Mouse (Mus musculus) G1E-ER4 (cell line): ENCODE measurements around the gene Nfe2. TPM values are rescaled to one million over a fixed set of nuclear protein-coding genes. Genes with fewer than 3 reads are reported as not detected.

ENCODE experiments used
- GATA1 ChIP-seq: IDR thresholded peaks from one replicate; pipeline ENCODE4 v1.8.0; 2012; ENCODE audit warnings: low read length, inconsistent platforms
- polyA plus RNA-seq: library from polyadenylated mRNA; stranded (reverse); fragments of >175 nt; gene quantifications from 2 replicates; pipeline ENCODE4 v1.2.3, GENCODE M21; 2012

Nfe2 gene
- polyA plus RNA-seq, 1 experiment, result 163 TPM

DNA sequence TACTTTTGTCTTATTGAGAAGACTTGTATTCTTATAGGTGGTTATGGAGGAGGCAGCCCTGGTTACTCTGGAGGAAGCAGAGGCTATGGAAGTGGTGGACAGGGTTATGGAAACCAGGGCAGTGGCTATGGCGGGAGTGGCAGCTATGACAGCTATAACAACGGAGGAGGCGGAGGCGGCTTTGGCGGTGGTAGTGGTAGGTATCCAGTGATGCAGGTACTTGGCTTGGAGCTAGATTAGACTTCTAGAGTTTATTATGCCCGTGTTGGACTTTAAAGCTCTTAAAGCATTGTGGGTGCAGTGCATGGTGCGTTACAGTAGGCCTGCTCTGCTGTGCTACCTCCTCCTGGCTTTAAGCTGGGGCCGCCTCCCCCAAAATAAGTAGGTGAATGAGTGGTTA, 15.3 kb downstream of the Nfe2 start:
- TF ChIP-seq GATA1, result no peak

DNA sequence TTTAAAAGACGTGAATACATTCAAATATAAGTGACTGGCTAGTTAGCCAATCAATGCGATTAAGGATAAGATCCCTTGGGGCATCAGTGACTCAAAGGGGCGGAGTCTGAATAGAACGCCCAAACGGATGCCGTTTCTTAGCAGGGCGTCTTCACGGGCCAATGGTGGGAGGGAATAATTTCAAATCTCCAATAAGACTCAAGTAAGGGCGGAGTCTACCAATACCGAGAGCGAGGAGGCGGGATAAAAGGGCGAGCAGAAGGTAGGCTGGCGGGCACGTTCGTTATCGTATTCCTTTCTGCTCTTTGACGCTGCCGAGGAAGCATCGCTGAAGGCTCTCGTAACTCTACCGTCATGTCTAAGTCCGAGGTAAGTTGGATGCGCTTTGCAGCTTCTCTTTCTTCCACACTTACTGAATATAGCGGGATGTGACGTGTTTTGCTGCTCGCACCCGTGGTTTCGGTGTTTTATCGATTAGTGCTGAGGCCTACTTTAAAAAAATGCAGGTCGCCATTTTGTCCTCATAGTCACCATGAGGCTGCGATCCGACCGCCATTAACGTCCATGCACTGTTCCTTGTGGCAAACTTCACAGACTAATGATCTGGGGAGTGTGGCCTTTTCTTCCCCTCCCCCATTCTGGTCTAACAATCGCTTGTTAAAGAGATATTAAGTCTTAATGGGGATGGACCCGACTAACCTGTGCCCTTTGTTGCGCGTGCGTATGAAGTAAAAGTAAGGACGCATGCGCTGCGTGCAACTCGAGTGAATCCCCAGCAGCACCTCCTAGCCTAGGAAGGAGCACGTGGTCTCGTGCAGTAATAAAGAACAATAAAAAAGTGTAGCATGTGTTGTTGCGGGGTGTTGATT, 17.8 kb downstream of the Nfe2 start, which contains the start of gene Hnrnpa1:
TSS of gene Hnrnpa1 (plus strand) at position 273 of the 869 bp plus-strand sequence.
- TF ChIP-seq GATA1, result no peak

DNA sequence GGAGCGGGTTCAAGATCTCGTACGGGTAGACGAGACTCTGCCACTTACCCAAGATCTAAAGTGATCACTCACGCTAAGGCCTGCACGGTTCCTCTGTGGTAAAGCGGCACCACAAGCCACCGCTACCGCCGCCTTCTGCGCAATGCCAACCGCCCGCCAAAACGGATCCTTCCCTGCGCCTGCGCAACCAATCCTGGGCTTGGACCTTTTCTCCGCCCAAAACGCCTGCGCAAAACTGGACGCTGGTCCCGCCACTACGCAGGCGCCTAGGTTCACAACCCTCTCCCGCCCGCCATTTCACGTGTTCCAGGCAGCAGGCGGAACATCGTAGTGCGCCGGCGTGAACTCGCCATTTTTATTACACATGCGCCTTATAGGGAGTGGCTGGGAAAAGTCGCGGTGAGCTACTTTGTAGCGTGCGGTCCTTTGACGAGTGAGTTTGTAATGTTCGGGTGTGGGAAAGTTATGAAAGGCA, 18.5 kb downstream of the Nfe2 start, which contains the start of gene Cbx5:
TSS of gene Cbx5 (minus strand) at position 132 of the 475 bp plus-strand sequence.
- TF ChIP-seq GATA1, result no peak

DNA sequence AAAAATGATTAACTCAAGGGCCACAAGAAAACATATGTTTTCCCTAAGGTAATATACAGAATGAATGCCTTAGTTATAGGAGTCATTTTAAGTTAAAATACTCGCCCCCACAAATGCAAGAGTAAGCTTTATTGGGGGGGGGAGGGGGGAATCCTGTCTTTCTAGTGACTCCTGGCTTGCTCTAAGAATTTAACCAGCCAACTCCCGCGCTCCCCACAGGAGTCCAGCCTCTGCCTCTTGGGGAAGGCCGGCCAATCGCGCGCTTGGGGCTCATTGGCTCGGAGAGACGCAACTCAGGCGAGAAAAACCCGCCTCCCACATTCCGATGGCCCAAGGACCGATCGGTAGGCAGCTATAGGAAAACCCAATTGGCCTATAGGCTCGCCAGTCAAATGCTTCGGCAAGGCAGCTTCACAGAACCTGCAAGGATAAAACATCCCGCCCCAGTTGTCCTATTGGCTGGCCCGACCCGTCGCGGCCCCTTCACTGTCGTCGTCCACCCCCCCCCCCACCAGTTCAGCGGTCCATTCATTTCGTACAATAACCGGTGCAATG, 19.0 kb downstream of the Nfe2 start:
- no peak for TF ChIP-seq GATA1

DNA sequence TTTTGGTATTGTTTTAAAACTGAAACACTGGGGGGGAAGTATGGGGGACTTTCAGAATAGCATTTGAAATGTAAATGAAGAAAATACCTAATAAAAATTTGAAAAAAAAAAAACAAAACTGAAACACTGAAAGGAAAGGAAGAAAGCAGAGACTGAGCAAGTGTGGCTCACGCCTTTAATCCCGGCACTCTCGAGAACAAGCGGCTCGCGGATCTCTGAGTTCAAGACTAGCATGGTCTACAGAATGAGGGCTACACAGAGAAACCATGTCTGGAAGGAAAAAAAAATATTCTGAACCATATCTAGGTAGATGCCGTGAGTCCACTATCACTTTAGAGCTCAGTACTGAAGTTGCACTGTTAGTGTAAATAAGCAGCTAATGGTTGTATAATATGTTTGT, 20.9 kb downstream of the Nfe2 start:
- no peak for TF ChIP-seq GATA1

DNA sequence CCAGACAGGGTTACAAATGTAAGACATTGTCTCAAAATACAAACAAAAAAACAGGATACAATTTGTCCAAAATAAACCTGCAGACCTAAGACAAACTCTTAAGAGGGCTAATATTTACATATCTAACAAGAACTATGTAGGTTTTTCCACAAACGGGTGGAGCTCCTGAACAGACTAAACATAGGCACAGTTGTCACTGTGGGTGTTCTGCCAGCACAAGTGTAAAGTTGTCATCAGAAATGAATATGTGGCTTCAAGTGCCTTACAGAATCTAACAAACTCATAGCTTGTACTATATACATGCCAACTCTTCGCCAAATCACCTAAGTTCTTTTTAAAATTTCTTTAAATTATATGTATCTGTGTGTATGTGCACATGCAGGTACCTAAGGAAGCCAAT, 25.1 kb downstream of the Nfe2 start:
- TF ChIP-seq GATA1, result no peak

DNA sequence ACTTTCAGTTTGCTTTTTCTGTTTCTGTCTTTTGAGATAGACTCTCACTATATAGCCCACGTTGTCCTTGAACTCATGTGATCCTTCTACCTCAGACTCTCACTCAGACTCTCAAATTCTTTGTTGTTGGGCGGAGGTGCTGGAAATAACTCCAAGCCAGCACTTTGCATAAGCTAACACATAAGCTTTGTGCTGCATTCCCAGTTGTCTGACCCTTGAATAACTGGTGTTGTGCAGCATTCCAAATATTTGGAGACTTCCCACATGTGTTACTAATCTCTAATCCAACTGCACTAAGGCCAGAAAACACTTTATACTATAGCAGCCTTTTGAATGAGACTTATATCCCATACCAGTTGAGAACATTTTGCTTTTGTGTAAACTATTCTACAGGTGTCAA, 29.3 kb downstream of the Nfe2 start:
- TF ChIP-seq GATA1, result no peak

DNA sequence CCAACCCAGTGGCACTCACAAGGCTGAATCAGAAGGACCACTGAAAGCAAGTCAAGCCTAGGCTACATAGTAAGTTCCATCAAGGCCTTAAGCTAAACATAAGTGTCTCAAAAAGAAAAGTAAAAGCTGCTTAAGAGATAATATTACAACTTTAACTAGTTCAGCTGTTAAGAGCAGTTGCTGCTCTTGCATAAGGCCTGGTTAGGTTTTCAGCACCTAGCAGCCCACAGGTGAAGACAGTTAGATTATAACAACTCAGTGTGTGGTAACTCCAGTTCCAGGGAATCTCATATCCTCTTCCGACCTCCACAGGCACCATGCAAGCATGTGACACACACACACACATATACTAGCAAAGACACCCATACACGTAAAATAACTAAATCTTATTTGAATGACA, 30.6 kb downstream of the Nfe2 start:
- no peak for TF ChIP-seq GATA1

DNA sequence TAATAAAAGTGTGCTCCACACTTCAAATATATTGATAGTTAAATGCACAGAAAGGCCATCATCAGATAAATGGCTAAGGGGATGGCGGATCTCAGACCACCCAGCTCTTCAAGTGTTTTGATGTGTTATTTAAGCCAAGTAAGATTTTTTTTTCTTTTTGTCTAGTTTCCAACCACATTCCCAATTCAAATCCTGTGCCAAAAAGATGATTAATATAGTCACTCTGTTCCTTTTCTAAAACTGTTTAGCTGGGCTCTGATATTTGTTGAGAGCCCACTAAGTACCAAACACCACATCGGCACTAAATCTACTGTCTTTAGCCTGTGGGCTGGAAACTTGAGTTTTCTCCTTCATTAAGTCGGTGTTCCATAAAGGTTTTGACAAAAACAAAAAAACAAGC, 31.2 kb downstream of the Nfe2 start:
- TF ChIP-seq GATA1, result no peak

DNA sequence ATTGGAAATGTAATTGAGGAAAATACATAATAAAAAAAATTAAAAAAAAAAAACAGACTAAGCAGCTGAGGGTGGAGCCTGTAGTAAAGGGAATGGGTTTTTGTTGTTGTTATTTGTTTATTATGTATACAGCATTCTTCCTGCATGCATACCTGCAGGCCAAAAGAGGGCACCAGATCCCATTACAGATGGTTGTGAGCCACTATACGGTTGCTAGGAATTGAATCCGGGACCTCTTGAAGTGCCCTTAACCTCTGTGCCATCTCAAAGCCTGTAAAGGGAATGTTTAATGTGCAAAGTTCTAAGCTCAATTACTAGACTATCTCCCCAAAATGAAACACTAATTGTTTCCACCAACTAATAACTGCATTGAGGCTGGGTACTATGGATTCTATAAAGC, 34.0 kb downstream of the Nfe2 start:
- no peak for TF ChIP-seq GATA1

DNA sequence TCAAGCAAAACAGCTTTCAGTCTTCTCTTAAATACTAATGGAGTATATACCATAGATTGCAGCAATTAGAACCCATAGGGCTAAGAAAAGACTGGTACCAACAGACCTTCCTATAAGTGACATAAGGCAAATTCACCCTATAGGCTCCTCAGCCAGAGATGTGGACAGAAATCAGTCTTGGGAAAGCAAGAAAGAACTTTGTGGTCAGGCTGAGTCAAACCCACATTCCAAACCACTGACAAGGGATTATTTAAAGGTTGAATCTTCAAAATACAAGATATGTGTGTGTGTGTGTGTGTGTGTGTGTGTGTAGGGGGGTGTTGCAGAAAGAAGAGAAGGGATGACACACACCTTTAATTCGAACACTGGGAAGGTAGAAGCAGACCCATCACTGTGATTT, 36.8 kb downstream of the Nfe2 start:
- no peak for TF ChIP-seq GATA1

DNA sequence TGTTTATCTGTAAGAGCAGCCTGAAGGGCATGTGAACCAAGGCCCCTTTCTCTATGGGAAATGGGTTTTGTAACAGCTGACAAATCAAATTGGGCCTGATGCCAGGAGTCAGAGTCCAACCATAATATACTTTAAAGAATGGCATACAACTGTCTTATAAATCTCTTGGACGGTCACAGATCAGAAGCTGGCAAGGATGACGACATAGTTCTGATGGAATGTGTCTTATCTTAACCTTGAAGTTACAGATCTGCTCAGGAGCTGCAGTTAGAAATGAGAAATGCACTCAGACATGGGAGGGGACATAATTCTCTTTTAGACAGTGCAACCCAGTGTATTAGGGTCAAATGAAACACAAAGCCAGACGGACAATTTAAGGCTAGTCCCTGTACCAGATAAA, 37.4 kb downstream of the Nfe2 start:
- TF ChIP-seq GATA1, result no peak

DNA sequence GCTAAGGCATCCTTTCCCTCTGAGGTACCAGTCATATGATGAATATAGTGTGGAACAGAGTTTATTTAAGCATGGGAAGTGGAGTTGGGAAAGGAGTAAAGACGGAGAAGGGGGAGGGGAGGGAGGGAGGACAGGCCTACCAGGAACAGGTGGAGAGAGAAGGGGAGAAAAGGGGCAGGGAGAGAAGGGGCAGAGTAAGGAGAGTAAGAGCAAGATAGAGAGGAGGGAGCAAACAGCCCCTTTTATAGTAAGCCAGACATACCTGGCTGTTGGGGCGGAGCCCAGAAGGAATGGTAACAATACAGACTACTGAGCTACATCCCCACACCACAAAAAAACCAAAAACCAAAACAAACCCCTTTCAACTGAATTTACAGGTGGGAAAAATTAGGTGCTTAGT, 42.2 kb downstream of the Nfe2 start:
- TF ChIP-seq GATA1, result no peak

DNA sequence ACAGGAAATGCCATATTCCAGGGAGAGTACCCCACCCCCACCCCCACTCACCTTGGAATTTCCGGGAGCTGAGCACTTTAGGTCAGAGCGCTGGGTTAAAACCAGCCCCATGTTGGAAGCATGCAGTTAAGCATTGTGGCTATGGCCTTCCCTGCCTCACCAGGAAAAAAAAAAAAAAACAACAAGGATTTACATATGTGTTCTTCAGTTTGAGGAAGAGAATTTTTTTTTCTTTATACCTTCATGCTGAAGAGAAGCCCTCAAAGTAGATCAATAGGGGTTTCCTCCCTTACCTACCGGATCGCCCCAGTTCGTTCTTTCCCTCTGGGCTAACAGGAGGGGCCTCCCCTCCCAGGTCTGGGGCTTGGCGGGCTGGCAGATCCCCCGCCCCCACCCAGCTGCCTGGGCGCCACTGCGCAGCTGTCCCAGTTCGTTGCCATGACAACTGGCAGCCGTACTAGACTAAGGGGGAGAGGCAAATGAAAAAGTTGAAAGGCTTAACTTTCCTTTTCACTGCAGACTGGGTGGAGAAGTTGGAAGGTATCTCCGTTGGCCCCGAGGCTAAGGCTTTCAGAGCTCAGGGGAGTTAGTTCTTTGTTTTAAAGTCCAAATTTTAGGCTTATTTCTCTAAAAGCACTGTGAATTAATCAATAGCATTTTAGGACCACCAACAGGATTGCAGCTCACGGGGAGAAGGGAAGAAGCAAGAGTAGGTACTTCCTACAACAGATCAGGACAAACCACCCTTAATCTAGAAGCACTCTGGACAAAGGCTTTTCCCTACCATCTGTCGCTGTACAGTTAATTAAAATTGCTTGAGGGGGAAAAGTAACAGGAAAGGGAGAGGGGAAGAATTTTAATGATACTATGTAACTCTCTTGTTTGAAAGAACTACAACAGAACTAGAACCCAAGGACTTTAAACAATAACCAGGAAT, 43.0 kb downstream of the Nfe2 start:
- no peak for TF ChIP-seq GATA1

DNA sequence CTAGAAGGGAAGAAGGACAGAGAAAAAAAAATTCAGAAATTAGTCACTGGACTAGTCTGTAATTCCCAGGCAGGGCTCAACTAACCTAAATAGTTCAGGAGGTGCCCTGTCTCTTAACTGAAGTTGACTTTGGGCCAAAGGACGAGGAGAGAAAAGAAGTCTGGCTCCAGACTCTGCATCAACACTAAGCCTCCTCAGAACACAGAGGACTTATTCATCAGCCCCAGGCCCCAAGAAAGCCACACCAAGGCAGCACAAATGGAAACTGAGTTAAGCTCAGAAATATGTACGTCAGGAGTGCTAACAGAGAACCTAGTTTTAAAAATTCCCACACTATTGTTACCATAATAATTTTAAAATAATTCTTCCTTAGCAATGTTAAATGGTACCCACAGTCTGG, 44.1 kb downstream of the Nfe2 start:
- TF ChIP-seq GATA1, result no peak

DNA sequence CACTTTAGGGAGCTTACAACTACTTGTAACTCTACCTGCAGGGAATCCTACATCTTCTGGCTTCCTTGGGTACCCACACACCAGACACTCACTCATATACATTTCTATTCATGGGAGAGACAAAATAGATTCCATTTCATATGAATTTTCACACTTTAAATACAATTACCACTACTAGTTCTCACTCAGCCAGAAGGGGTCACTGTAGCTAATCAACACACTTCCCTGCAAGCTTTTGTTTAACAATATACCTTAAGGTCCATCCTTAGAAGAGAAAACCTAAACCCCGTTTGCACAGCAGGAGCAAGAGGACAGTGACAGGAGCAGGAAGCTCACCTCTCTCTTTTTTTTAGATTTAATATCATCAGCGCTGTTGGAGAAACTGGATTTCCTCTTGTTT, 53.0 kb downstream of the Nfe2 start:
- TF ChIP-seq GATA1, result no peak
